Mouse (Mus musculus) liver, postnatal 0 days (tissue): ENCODE results near the gene Hoxc4.

Source experiments
- CTCF ChIP-seq: sonication (generic); IDR thresholded peaks from 2 replicates; pipeline ENCODE4 v1.5.1; 2016; ENCODE audit warnings: antibody characterized with exemption, low read depth
- EP300 ChIP-seq: IDR thresholded peaks from 2 replicates; pipeline ENCODE4 v1.6.1; 2016; ENCODE audit warnings: antibody characterized with exemption, low read depth, mild to moderate bottlenecking

GRCm38 (mm10) chr15:102969296-102969695 is 49.4 kb upstream of the Hoxc4 start:
- TF ChIP-seq CTCF = no peak
- TF ChIP-seq EP300 = no peak
